Mouse (Mus musculus): ENCODE measurements around the gene Arl4c.

DNA sequence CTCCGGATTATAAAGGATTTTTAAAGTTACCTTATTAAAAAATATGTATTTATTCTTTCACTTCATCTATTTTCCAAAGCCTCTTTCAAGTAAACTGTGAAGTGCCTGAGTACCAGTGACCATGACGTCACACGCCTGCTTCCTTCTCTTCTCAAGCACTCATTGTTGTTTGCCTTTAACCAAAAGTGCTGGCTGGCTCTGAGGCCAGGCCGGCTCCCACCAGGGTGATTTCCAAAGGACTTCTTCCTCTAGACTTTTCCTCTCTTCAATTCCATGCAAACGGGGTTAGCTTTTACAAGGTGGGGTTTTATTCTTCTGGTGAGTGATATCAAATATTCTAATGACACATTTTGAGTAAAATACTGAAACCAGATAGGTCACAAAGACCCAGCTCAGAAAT is 2.6 kb downstream of the Arl4c start:
- TF ChIP-seq CTCF (IDR thresholded peaks at IDR 0.05; ENCODE audit: low read depth, low read length) (no peak), POLR2A (IDR thresholded peaks at IDR 0.05; ENCODE audit: extremely low read depth, insufficient read depth, low read length) (no peak)
